Mouse (Mus musculus): ENCODE results near the gene Psmd14. TPM values are rescaled to one million over a fixed set of nuclear protein-coding genes. Genes with fewer than 3 reads are reported as not detected.

Psmd14 gene
- polyA plus RNA-seq, 1 experiment from 2014 or later, result 188 TPM

DNA sequence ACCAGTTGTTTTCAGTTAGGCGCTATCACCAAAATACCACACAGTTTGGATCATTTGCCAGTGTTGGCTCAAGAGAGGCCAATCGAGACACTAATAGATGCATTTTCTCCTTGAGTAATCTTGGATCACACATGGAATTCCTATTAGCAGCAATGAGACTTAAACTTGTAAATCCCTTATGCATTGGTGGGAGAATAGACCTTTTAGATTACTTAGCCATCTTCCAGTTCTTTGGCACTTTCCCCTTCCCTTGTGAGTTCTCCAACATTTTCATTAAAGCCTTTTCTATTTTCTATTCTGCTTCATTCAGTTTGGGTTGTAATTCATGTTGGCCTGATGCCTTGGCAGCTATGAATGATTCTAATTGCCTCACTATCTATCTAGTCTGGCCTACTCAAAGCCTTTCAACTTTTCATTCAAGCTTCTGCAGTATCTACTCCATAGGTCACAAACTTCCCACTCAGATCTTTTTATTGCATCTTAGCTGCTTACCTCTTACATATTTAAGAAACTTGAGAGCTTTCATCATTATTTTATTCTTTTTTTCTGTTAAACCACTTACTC lies 125.8 kb downstream of the Psmd14 start:
- Histone ChIP-seq H3K4me3 (ENCODE audit: low read depth, low read length) (no peak overlapping the region), H3K4me2 (replicated peaks; ENCODE audit: low read depth, low read length) (no peak overlapping the region), H3K9me3 (ENCODE audit: control insufficient read depth, low read depth, low read length) (no peaks in the 10 kb centered on the region), H3K4me1 (ENCODE audit: control insufficient read depth, insufficient read depth, low read length) (no peaks in the 10 kb centered on the region), H3K36me3 (ENCODE audit: control insufficient read depth, insufficient read depth, low read length) (no peaks in the 10 kb centered on the region), H3K27ac (ENCODE audit: low read length) (no peak overlapping the region), H3K27me3 (ENCODE audit: control insufficient read depth, insufficient read depth, low read length) (no peaks in the 10 kb centered on the region), H3K9ac (replicated peaks; ENCODE audit: low read depth, low read length) (no peak overlapping the region)
- no peak for ATAC-seq (ENCODE audit: insufficient number of reproducible peaks, insufficient read depth, low FRiP score, low read depth)
- WGBS, result 87% methylated on average over 2 of the region's 2 CpGs

Small RNAs within 50 kb of the gene (microRNA-seq; reads per million reads assigned to microRNA genes)
- gene Gm22403, result not detected

Other genes with a start within 250 kb of the Psmd14 start
- 36.1 and 36.6 TPM in 2 replicates for gene Tank, start 133.1 kb upstream of the Psmd14 start, polyA plus RNA-seq (2014; fragmentation: Nextera tagmentation; extraction: Ambion mirVana)
- gene Tbr1, start 91.2 kb downstream of the Psmd14 start, polyA plus RNA-seq (2014; fragmentation: Nextera tagmentation; extraction: Ambion mirVana), result 0.15 TPM in 1 of 2 replicates, not detected in the other